Mouse (Mus musculus) hindbrain, embryonic 14.5 days (tissue): ENCODE results near the gene D13Ertd608e. TPM values are rescaled to one million over a fixed set of nuclear protein-coding genes. Genes with fewer than 3 reads are reported as not detected.
"Not testable (repeated sequence)": the region's sequence is repeated elsewhere in the genome, so short reads cannot be mapped to it uniquely, and the experiment has no call there.

ENCODE experiments used
- ATAC-seq: fragments of 200-750 bp; cut with Nextera tagmentation; 2 replicates; pipeline ENCODE4 v1.8.0; 2017; ENCODE audit warnings: moderate number of reproducible peaks, mild to moderate bottlenecking, moderate TSS enrichment, moderate library complexity; ENCODE audit not compliant: low FRiP score
- DNase-seq: peaks from one replicate; pipeline ENCODE4 v3.0.0-alpha.2; 2015; ENCODE audit warnings: low spot score
- H3K27ac ChIP-seq: fragments of 300-500 bp; sonication (generic); 2 replicates; pipeline ENCODE4 v1.5.1; 2014; ENCODE audit warnings: mild to moderate bottlenecking, moderate library complexity
- H3K27me3 ChIP-seq: fragments of 300-500 bp; sonication (generic); 2 replicates; pipeline ENCODE4 v1.6.1; 2014; ENCODE audit warnings: mild to moderate bottlenecking, low read length, mixed read lengths; ENCODE audit not compliant: control insufficient read depth, insufficient read depth
- H3K36me3 ChIP-seq: fragments of 300-500 bp; sonication (generic); replicated peaks from 2 replicates; pipeline ENCODE4 v1.6.1; 2014; ENCODE audit not compliant: control insufficient read depth, insufficient read depth
- H3K4me1 ChIP-seq: fragments of 300-500 bp; sonication (generic); replicated peaks from 2 replicates; pipeline ENCODE4 v1.6.1; 2014; ENCODE audit warnings: antibody characterized with exemption, low read length, mixed read lengths; ENCODE audit not compliant: control insufficient read depth, insufficient read depth
- H3K4me2 ChIP-seq: fragments of 300-500 bp; sonication (generic); replicated peaks from 2 replicates; pipeline ENCODE4 v1.6.1; 2014; ENCODE audit warnings: mild to moderate bottlenecking, moderate library complexity
- H3K4me3 ChIP-seq: fragments of 300-500 bp; sonication (generic); replicated peaks from 2 replicates; pipeline ENCODE4 v1.5.1; 2014; ENCODE audit warnings: mild to moderate bottlenecking, low read length
- H3K9ac ChIP-seq: fragments of 300-500 bp; sonication (generic); 2 replicates; pipeline ENCODE4 v1.6.1; 2014
- H3K9me3 ChIP-seq: fragments of 300-500 bp; sonication (generic); 2 replicates; pipeline ENCODE4 v1.6.1; 2016; ENCODE audit warnings: low read length; ENCODE audit not compliant: control insufficient read depth
- WGBS: fragments of 180-500 bp; shearing (Covaris S2); extraction: QIAGEN DNeasy Blood & Tissue Kit; methylation state at CpG from one replicate; pipeline ENCODE4 v1.1.7; 2014; 5-methylcytosine and 5-hydroxymethylcytosine counted together
- polyA plus RNA-seq: library from polyadenylated mRNA; unstranded; fragments of >200 nt; fragmentation: Nextera tagmentation; extraction: Ambion mirVana; gene quantifications from 2 replicates; pipeline ENCODE4 v1.2.1, GENCODE M21; 2014

D13Ertd608e gene
- polyA plus RNA-seq, 1 experiment from 2014 or later = not detected

DNA sequence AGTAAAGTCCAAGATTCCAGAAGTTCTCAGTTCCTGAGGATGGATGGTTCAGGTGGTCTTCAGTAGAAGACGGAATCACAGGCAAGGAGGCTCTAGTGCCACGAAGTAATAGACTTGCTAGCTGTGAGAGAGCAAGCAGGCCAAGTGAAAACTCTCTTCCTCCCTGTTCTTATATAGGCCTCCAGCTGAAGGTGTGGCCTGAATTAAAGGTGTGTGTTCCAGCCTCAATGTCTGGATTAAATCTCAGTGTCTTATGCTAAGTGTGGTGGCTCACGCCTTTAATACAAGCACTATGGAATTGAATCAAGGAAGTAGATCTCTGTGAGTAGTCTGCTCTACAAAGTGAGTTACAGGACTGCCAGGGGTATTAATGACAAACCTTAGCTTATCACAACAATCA is 58.9 kb downstream of the D13Ertd608e start, which contains the start of gene Tcstv1:
Tcstv1 (minus strand) TSS at position 101 of the 400 bp plus-strand sequence.
- H3K9ac ChIP-seq, H3K36me3 ChIP-seq, H3K4me3 ChIP-seq, ATAC-seq, H3K4me2 ChIP-seq, H3K27me3 ChIP-seq, H3K9me3 ChIP-seq, DNase-seq, H3K4me1 ChIP-seq, H3K27ac ChIP-seq: not testable (repeated sequence)
- 88% methylated on average over 3 of the region's 3 CpGs for WGBS

Other genes with a start within 250 kb of the D13Ertd608e start
- gene Ccl28, start 212.2 kb upstream of the D13Ertd608e start, polyA plus RNA-seq = 0.40 and 0.53 TPM in 2 replicates
- gene Hmgcs1, start 145.6 kb upstream of the D13Ertd608e start, polyA plus RNA-seq = 533 and 643 TPM in 2 replicates
- gene Nim1k, start 80.1 kb upstream of the D13Ertd608e start, polyA plus RNA-seq = 5.4 and 6.4 TPM in 2 replicates
- gene Zfp131, start 45.1 kb upstream of the D13Ertd608e start, polyA plus RNA-seq = 32.7 and 34.5 TPM in 2 replicates
- not detected in 2 replicates for gene AF067063, start 5.8 kb upstream of the D13Ertd608e start, polyA plus RNA-seq
- gene Tcstv1, start 58.8 kb downstream of the D13Ertd608e start, polyA plus RNA-seq = not detected in 2 replicates
- not detected in 2 replicates for gene Gm21761, start 93.3 kb downstream of the D13Ertd608e start, polyA plus RNA-seq
- gene B020031M17Rik, start 114.8 kb downstream of the D13Ertd608e start, polyA plus RNA-seq = not detected in 2 replicates
- gene Gm36079, start 191.0 kb downstream of the D13Ertd608e start, polyA plus RNA-seq = not detected in 2 replicates
- not detected in 2 replicates for gene Gm21188, start 216.2 kb downstream of the D13Ertd608e start, polyA plus RNA-seq